Mouse (Mus musculus) hindbrain, embryonic 13.5 days (tissue): ENCODE results near the gene Rpap1. TPM values are rescaled to one million over a fixed set of nuclear protein-coding genes. Genes with fewer than 3 reads are reported as not detected.

Experiments used
- ATAC-seq: fragments of 200-750 bp; cut with Nextera tagmentation; 2 replicates; pipeline ENCODE4 v1.8.0; 2017; ENCODE audit warnings: moderate TSS enrichment; ENCODE audit not compliant: low FRiP score
- H3K27ac ChIP-seq: fragments of 300-500 bp; sonication (generic); 2 replicates; pipeline ENCODE4 v1.5.1; 2015; ENCODE audit warnings: inconsistent platforms, mild to moderate bottlenecking, moderate library complexity
- H3K27me3 ChIP-seq: fragments of 300-500 bp; sonication (generic); 2 replicates; pipeline ENCODE4 v1.6.1; 2015; ENCODE audit warnings: mild to moderate bottlenecking, inconsistent platforms
- H3K36me3 ChIP-seq: fragments of 300-500 bp; sonication (generic); 2 replicates; pipeline ENCODE4 v1.6.1; 2015; ENCODE audit warnings: mild to moderate bottlenecking, inconsistent platforms
- H3K4me1 ChIP-seq: fragments of 300-500 bp; sonication (generic); replicated peaks from 2 replicates; pipeline ENCODE4 v1.6.1; 2015; ENCODE audit warnings: inconsistent platforms
- H3K4me2 ChIP-seq: fragments of 300-500 bp; sonication (generic); 2 replicates; pipeline ENCODE4 v1.6.1; 2015; ENCODE audit warnings: inconsistent platforms, mild to moderate bottlenecking, moderate library complexity
- H3K4me3 ChIP-seq: fragments of 300-500 bp; sonication (generic); 2 replicates; pipeline ENCODE4 v1.5.1; 2015; ENCODE audit warnings: mild to moderate bottlenecking, inconsistent platforms
- H3K9ac ChIP-seq: fragments of 300-500 bp; sonication (generic); 2 replicates; pipeline ENCODE4 v1.6.1; 2015; ENCODE audit warnings: mild to moderate bottlenecking, inconsistent platforms
- H3K9me3 ChIP-seq: fragments of 300-500 bp; sonication (generic); 2 replicates; pipeline ENCODE4 v1.6.1; 2016; ENCODE audit warnings: inconsistent platforms
- WGBS: fragments of 180-500 bp; shearing (Covaris S2); methylation state at CpG from one replicate; pipeline ENCODE4 v1.1.7; 2015; 5-methylcytosine and 5-hydroxymethylcytosine counted together
- polyA plus RNA-seq: library from polyadenylated mRNA; unstranded; fragments of >200 nt; fragmentation: Nextera tagmentation; extraction: Ambion mirVana; gene quantifications from 2 replicates; pipeline ENCODE4 v1.2.1, GENCODE M21; 2015

Gene Rpap1
- polyA plus RNA-seq, result 22.2 and 22.6 TPM in 2 replicates

DNA sequence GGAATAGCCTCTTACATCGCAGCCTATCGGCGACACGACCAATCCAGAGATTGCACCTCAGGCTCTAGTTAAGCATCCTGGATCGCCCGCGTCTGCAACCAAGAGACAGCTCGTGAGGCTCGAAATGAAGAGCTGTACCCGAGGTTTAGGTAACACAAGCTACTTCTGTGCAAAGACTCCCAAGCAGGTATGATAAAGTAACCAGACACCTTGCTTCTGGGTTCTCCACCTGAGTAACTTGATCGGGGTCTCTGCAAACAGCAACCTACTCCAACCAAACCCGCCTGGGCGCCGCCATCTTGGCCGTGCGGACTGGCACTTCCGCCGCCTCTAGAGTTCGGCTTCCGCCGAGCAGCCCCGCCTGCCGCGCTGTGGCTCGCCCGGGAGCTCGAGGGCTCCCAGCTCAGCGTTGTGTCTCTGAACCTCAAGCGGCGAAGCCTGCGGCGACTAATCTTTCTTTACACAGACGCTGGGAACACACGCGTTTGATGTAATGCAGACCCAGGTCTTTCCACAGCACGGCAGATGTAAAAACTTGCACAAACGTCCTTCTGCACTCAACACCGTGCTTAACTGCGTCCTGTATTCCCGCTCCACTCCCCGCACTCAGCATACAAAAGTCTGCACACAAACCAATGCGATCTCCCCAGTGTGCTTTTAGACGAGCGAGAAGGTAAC lies at the start of gene Rpap1:
TSS of gene Rpap1 (minus strand) at position 332 of the 678 bp plus-strand sequence.
- Histone ChIP-seq H3K9ac (peak within 1 kb of the TSS; percentile 73), H3K4me1 (peaks cover 13% of the 10 kb centered on the region), H3K4me2 (peak within 1 kb of the TSS; percentile 63), H3K4me3 (peak within 1 kb of the TSS; percentile 65), H3K27ac (peak within 1 kb of the TSS; percentile 87), H3K36me3 (peaks cover 12% of the 10 kb centered on the region), H3K9me3 (no peaks in the 10 kb centered on the region), H3K27me3 (no peaks in the 10 kb centered on the region)
- ATAC-seq, result peak; percentile 98
- under 1% methylated on average over 44 of the region's 44 CpGs for WGBS

DNA sequence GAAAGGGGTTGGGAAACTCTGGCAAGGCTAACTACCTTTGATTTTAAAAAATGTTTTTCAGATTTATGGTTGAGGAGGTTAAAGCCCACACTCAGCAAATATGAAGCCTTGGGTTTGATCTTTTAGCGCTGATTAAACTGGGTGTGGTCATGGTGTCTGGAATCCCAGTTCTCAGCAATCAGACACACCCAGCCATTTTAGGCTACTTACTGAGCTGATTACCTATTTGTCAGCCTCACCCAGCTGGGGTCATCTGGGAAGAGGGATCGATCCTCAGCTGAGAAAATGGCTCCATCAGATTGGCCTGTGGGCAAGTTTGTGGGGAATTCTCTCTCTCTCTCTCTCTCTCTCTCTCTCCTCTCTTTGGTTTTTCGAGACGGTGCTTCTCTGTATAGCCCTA lies 46.9 kb upstream of the Rpap1 start:
- no peaks in the 10 kb centered on the region for H3K36me3 ChIP-seq
- no peaks in the 10 kb centered on the region for H3K4me1 ChIP-seq
- no peak overlapping the region for H3K4me2 ChIP-seq
- no peaks in the 10 kb centered on the region for H3K9me3 ChIP-seq
- WGBS, result 93% methylated on average over 4 of the region's 4 CpGs
- no peak for ATAC-seq
- no peaks in the 10 kb centered on the region for H3K27me3 ChIP-seq
- no peak overlapping the region for H3K4me3 ChIP-seq
- no peak overlapping the region for H3K9ac ChIP-seq
- H3K27ac ChIP-seq, result no peak overlapping the region

DNA sequence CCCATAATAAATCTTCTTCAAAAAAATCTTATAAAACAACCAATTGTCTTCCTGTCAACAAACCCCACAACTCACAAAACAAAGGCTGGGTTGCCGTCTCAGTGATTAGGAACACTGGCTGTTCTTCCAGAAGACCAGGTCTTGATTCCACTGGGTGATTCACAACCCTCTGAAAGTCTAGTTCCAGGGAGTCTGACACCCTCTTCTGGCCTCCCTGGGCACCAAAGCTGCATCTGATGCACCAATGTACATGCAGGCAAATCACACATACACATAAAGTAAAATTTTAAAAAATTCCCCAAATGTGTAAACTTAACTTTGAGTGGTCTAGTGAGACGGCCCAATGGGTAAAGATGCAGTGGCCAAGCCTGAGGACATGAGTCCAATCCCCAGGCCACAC lies 43.2 kb upstream of the Rpap1 start:
- Histone ChIP-seq H3K27ac (no peak overlapping the region), H3K4me2 (no peak overlapping the region), H3K4me1 (no peaks in the 10 kb centered on the region), H3K9me3 (no peaks in the 10 kb centered on the region), H3K9ac (no peak overlapping the region), H3K4me3 (no peak overlapping the region), H3K36me3 (no peaks in the 10 kb centered on the region), H3K27me3 (no peaks in the 10 kb centered on the region)
- ATAC-seq, result no peak
- WGBS, result 82% methylated on average over 2 of the region's 2 CpGs

DNA sequence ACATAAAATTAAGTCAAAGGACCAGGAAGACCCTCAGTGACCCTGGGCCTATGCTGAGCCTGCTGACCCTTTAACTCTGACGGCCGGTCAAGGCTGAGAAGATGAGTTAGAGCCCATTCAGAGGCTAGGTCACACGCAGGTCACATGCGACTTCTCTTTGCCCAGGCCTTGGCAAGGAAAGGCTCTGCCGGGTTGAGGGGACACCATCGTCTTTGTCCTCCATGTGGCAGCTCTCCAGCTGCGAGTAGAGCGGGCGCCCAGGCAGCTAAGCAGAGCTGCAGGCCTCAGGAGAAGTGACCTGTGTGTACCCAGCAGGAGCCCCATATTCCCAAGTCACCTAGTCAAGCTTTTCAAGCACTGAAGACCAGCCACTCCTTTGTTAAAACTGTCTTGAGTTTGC lies 33.8 kb upstream of the Rpap1 start:
- no peak overlapping the region for H3K27ac ChIP-seq
- ATAC-seq, result no peak
- no peak overlapping the region for H3K4me3 ChIP-seq
- H3K27me3 ChIP-seq, result no peaks in the 10 kb centered on the region
- no peaks in the 10 kb centered on the region for H3K4me1 ChIP-seq
- H3K4me2 ChIP-seq, result no peak overlapping the region
- 77% methylated on average over 9 of the region's 9 CpGs for WGBS
- H3K9ac ChIP-seq, result no peak overlapping the region
- H3K36me3 ChIP-seq, result peaks cover 14% of the 10 kb centered on the region
- no peaks in the 10 kb centered on the region for H3K9me3 ChIP-seq

DNA sequence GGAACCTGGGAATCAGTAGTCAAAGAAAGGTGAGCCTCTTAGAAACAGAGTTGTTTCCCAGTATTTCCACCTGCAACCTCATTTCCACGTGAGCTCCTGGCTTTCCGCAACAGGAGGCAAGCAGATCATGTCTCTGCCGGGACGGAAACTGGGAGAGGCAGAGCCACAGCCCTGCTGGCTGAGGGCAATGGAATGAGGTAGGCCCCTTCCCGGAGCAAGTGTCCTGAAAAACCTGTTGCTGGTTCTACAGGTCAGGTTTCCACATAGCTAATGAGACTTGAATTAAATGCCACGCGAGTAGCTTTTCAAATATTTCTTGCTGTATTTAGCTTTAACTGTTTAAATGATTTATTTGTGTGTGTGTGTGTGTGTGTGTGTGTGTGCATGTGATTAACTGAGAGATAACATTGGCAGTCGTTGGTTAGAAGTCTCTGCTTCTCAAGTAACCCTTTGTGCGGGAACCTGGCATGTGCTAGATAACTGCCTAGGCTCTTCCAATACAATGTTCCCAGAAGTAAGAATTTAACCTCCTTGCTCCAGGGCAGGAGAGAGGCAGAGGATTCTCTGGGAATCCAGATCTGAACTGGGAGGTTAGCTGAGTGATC lies 31.4 kb upstream of the Rpap1 start:
- Histone ChIP-seq H3K9me3 (no peaks in the 10 kb centered on the region), H3K4me3 (no peak overlapping the region), H3K4me2 (no peak overlapping the region), H3K27ac (no peak overlapping the region), H3K4me1 (peaks cover 5% of the 10 kb centered on the region; the same call in 1 of the 2 replicates), H3K9ac (no peak overlapping the region), H3K27me3 (no peaks in the 10 kb centered on the region), H3K36me3 (peaks cover 23% of the 10 kb centered on the region)
- 64% methylated on average over 9 of the region's 9 CpGs for WGBS
- ATAC-seq, result no peak

DNA sequence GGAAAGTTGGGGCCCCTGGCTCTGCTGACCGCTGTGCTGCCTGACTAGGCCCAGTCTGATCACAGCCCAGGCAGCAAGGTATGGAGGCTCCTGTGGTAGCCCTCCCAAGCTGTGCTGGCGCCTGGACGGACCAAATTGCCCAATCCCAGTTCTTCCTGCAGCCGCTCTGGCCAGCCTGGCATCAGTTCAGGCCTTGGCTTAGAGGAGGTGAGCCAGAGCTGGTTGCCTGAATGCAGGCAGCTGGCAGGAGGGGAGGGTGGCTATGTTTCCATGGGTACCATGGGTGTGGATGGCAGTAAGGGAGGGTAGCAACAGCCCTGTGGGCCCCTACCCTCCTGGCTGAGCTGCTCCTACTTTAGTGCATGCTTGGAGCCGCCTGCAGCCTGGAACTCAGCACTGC lies 29.7 kb upstream of the Rpap1 start:
- Histone ChIP-seq H3K27ac (no peak overlapping the region; the same call in 1 of the 2 replicates), H3K36me3 (peaks cover 40% of the 10 kb centered on the region), H3K9ac (no peak overlapping the region), H3K4me2 (no peak overlapping the region), H3K9me3 (no peaks in the 10 kb centered on the region), H3K4me3 (no peak overlapping the region), H3K27me3 (no peaks in the 10 kb centered on the region), H3K4me1 (peaks cover 5% of the 10 kb centered on the region; the same call in 1 of the 2 replicates)
- ATAC-seq, result peak; percentile 64
- WGBS, result 86% methylated on average over 5 of the region's 5 CpGs

DNA sequence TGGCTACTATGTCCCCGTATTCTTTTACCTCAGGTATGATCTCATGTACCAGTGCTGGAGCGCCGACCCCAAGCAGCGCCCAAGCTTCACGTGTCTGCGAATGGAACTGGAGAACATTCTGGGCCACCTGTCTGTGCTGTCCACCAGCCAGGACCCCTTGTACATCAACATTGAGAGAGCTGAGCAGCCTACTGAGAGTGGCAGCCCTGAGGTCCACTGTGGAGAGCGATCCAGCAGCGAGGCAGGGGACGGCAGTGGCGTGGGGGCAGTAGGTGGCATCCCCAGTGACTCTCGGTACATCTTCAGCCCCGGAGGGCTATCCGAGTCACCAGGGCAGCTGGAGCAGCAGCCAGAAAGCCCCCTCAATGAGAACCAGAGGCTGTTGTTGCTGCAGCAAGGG lies 29.3 kb upstream of the Rpap1 start:
- H3K27ac ChIP-seq, result no peak overlapping the region; the same call in 1 of the 2 replicates
- no peak overlapping the region; the same call in 1 of the 2 replicates for H3K9ac ChIP-seq
- no peak overlapping the region for H3K4me3 ChIP-seq
- no peaks in the 10 kb centered on the region for H3K27me3 ChIP-seq
- no peaks in the 10 kb centered on the region for H3K9me3 ChIP-seq
- WGBS, result 95% methylated on average over 13 of the region's 13 CpGs
- no peak overlapping the region for H3K4me2 ChIP-seq
- no peak for ATAC-seq
- H3K36me3 ChIP-seq, result peaks cover 45% of the 10 kb centered on the region
- peaks cover 5% of the 10 kb centered on the region; the same call in 1 of the 2 replicates for H3K4me1 ChIP-seq

DNA sequence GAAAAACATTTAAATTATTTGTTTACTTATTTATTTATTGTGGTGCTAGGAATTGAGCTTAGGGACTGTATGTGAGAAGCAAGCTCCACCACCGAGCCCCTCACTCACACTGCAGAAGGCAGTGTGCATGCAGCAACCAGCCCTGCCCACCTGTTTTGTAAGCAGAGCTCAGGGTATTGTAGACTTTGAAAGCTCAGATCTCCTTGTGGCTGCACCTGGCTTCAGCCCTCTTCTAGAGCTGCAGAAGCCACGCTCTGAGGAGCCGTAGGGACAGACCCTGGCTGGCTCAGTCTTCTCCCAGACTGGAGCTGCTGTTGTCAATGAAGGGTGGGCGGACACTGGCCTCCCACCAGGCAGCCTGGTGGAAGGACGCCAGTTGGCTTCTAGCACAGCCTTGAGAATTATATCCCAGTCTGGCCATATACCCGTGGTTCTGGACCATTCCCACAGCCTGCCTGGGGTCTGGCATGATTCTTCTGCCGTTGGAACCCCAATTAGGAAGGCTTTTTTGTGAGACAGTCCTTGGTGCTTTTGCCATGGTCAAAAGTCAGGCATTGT lies 27.1 kb upstream of the Rpap1 start:
- peaks cover 66% of the 10 kb centered on the region for H3K36me3 ChIP-seq
- peaks cover 5% of the 10 kb centered on the region; the same call in 1 of the 2 replicates for H3K4me1 ChIP-seq
- peak overlapping the region; percentile 30; the same call in 1 of the 2 replicates for H3K27ac ChIP-seq
- H3K9me3 ChIP-seq, result no peaks in the 10 kb centered on the region
- no peak overlapping the region for H3K4me3 ChIP-seq
- ATAC-seq, result peak; percentile 50; the same call in 1 of the 2 replicates
- H3K9ac ChIP-seq, result peak overlapping the region; percentile 13; the same call in 1 of the 2 replicates
- no peaks in the 10 kb centered on the region for H3K27me3 ChIP-seq
- WGBS, result 69% methylated on average over 7 of the region's 7 CpGs
- no peak overlapping the region for H3K4me2 ChIP-seq

DNA sequence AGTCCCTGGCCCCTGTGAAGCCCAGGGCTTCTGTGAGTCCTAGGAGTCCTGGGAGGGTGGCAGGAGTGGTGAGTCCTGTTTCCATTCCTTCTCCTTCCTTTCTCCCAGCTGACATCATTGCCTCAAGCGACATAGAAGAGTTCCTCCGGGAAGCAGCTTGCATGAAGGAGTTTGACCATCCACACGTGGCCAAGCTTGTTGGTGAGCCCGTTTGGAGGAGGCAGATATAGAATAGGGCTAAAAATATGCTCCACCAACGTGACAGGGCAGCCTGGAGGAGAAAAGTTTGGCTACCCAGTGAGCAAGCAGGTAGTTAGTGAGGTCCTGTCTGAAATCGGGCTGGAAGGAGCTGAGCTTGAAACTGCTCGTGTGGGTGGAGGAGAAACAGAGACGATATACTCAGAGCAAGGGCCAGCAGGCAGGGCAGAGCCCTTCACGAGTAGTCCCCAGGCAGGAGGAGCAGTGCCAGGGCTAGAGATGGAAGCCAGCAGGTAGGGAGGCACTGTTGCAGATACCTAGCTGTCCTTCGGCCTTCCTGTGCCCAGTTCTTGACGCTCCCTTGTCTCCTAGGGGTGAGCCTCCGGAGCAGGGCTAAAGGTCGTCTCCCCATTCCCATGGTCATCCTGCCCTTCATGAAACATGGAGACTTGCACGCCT lies 24.3 kb upstream of the Rpap1 start:
- H3K27ac ChIP-seq, result no peak overlapping the region
- peaks cover 82% of the 10 kb centered on the region for H3K36me3 ChIP-seq
- WGBS, result 89% methylated on average over 14 of the region's 14 CpGs
- no peak overlapping the region for H3K9ac ChIP-seq
- no peaks in the 10 kb centered on the region for H3K27me3 ChIP-seq
- H3K4me3 ChIP-seq, result no peak overlapping the region
- no peak overlapping the region for H3K4me2 ChIP-seq
- H3K9me3 ChIP-seq, result no peaks in the 10 kb centered on the region
- peaks cover 12% of the 10 kb centered on the region for H3K4me1 ChIP-seq
- no peak for ATAC-seq

DNA sequence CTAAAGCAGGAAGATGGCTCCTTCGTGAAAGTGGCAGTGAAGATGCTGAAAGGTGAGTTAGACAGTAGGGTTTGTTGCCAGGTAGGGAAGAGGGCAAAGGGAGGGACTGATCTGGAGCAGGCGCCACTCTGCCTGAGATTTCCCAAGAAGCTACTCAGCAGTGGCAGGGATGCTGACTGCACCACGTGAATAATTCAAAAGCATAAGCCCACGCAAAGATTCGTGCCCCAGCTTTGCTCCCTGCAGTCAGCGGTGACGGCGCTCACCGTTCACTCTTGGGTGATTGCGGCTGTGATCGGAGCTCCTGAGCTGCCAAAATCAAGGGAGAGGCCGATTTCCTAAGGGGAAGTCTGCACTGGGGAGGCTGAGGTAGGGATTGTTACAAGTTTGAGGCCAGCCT lies 23.6 kb upstream of the Rpap1 start:
- no peak overlapping the region for H3K27ac ChIP-seq
- H3K4me1 ChIP-seq, result peaks cover 12% of the 10 kb centered on the region
- no peak overlapping the region for H3K9ac ChIP-seq
- WGBS, result 74% methylated on average over 12 of the region's 12 CpGs
- H3K36me3 ChIP-seq, result peaks cover 82% of the 10 kb centered on the region
- no peak overlapping the region for H3K4me3 ChIP-seq
- no peaks in the 10 kb centered on the region for H3K27me3 ChIP-seq
- H3K9me3 ChIP-seq, result no peaks in the 10 kb centered on the region
- ATAC-seq, result no peak
- H3K4me2 ChIP-seq, result no peak overlapping the region

DNA sequence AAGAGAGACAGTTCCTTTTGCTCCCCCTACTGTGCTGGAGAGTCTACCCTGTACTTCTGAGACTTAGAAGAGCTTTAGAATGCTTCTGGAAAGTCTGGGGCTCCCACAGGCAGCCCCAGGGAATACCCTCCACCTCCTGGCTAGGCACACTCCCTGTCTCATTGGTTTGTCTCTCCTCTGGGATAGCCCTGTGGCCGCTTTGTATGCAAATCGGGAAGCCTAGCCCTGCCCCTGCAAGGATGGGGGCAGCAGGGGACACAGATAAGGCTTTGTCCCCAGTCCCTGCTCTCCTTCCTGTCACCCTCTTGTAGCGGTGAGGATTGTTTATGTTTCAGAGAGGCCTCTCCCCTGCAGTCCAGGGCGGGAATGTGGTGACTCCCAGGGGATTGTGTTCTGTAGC lies 21.5 kb upstream of the Rpap1 start:
- Histone ChIP-seq H3K9ac (peak overlapping the region; percentile 43; the same call in 1 of the 2 replicates), H3K27me3 (no peaks in the 10 kb centered on the region), H3K27ac (no peak overlapping the region), H3K4me1 (peaks cover 27% of the 10 kb centered on the region), H3K4me2 (no peak overlapping the region), H3K4me3 (no peak overlapping the region), H3K9me3 (no peaks in the 10 kb centered on the region), H3K36me3 (peaks cover 81% of the 10 kb centered on the region)
- no peak for ATAC-seq
- 33% methylated on average over 4 of the region's 4 CpGs for WGBS

DNA sequence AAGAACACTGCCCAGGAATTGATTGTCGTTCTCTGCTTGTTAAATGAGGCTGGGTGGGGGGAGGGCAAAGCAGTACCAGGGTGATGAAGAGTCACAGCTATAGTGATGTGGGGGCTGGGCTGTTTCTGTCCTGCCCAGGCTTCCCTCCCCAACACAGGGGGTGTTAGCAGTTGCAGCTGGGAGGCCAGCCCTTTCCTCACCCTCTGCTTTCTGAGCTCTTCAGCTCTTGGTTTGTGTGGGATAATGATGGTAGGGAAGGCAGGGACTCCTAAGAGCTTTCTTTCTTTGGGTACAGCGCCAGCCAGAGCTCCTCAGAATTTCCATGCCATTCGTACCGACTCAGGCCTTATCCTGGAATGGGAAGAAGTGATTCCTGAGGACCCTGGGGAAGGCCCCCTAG lies 21.1 kb upstream of the Rpap1 start:
- Histone ChIP-seq H3K27me3 (0 out of 2 replicates have a peak, but pooled peaks cover 1% of the 10 kb centered on the region), H3K4me3 (no peak overlapping the region), H3K9ac (peak overlapping the region; percentile 43; the same call in 1 of the 2 replicates), H3K9me3 (no peaks in the 10 kb centered on the region), H3K27ac (no peak overlapping the region), H3K4me1 (peaks cover 31% of the 10 kb centered on the region), H3K4me2 (no peak overlapping the region), H3K36me3 (peaks cover 77% of the 10 kb centered on the region)
- no peak for ATAC-seq
- WGBS, result 35% methylated on average over 4 of the region's 4 CpGs
